Mouse (Mus musculus) hindbrain, embryonic 12.5 days (tissue): ENCODE measurements around the gene Sec14l1. TPM values are rescaled to one million over a fixed set of nuclear protein-coding genes. Genes with fewer than 3 reads are reported as not detected.

ENCODE experiments used
- ATAC-seq: fragments of 200-750 bp; cut with Nextera tagmentation; 2 replicates; pipeline ENCODE4 v1.8.0; 2017; ENCODE audit warnings: moderate TSS enrichment; ENCODE audit not compliant: low FRiP score
- H3K27ac ChIP-seq: fragments of 300-500 bp; sonication (generic); 2 replicates; pipeline ENCODE4 v1.5.1; 2016; ENCODE audit warnings: mild to moderate bottlenecking
- H3K27me3 ChIP-seq: fragments of 300-500 bp; sonication (generic); 2 replicates; pipeline ENCODE4 v1.6.1; 2016; ENCODE audit warnings: mild to moderate bottlenecking
- H3K36me3 ChIP-seq: fragments of 300-500 bp; sonication (generic); 2 replicates; pipeline ENCODE4 v1.6.1; 2016; ENCODE audit warnings: mild to moderate bottlenecking
- H3K4me1 ChIP-seq: fragments of 300-500 bp; sonication (generic); 2 replicates; pipeline ENCODE4 v1.6.1; 2016
- H3K4me2 ChIP-seq: fragments of 300-500 bp; sonication (generic); replicated peaks from 2 replicates; pipeline ENCODE4 v1.6.1; 2016; ENCODE audit warnings: mild to moderate bottlenecking
- H3K4me3 ChIP-seq: fragments of 300-500 bp; sonication (generic); 2 replicates; pipeline ENCODE4 v1.5.1; 2016; ENCODE audit warnings: mild to moderate bottlenecking
- H3K9ac ChIP-seq: fragments of 300-500 bp; sonication (generic); 2 replicates; pipeline ENCODE4 v1.6.1; 2016; ENCODE audit warnings: mild to moderate bottlenecking, moderate library complexity
- H3K9me3 ChIP-seq: fragments of 300-500 bp; sonication (generic); replicated peaks from 2 replicates; pipeline ENCODE4 v1.6.1; 2016; ENCODE audit warnings: mild to moderate bottlenecking
- WGBS: fragments of 180-500 bp; shearing (Covaris S2); methylation state at CpG from one replicate; pipeline ENCODE4 v1.1.7; 2016; 5-methylcytosine and 5-hydroxymethylcytosine counted together
- microRNA-seq: library from miRNA; unstranded; fragments of <30 nt; microRNA quantifications from one replicate; pipeline ENCODE4, GENCODE M21; 2017
- polyA plus RNA-seq: library from polyadenylated mRNA; unstranded; fragments of >200 nt; fragmentation: Nextera tagmentation; extraction: Ambion mirVana; gene quantifications from 2 replicates; pipeline ENCODE4 v1.2.1, GENCODE M21; 2016

Sec14l1 gene
- polyA plus RNA-seq, 1 experiment from 2014 or later = 76.2 TPM

DNA sequence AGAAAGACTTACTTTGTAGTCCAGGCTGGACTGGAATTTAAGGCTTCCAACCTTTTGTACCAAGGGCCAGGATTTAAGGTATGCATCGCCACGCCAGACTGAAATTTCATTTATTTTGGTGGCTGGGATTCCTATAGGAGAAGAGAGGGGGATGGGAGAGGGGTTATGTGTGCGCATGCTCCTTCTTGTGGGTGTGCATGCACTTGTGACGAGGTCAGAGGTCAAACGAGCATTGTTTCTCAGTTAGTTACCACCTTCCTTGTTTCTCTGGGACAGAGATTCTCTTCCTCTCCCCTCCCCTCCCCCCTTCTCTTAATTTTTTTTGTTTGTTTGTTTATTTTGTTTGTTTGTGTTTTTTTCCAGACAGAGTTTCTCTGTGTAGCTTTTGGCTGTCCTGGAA, 92.5 kb downstream of the Sec14l1 start:
- Histone ChIP-seq H3K36me3 (no peaks in the 10 kb centered on the region), H3K27me3 (peaks cover 5% of the 10 kb centered on the region; the same call in 1 of the 2 replicates), H3K9me3 (no peaks in the 10 kb centered on the region), H3K4me2 (no peak overlapping the region), H3K27ac (no peak overlapping the region), H3K4me1 (0 out of 2 replicates have a peak, but pooled peaks cover 4% of the 10 kb centered on the region), H3K9ac (no peak overlapping the region), H3K4me3 (no peak overlapping the region)
- no peak for ATAC-seq
- WGBS = 64% methylated on average over 5 of the region's 5 CpGs

DNA sequence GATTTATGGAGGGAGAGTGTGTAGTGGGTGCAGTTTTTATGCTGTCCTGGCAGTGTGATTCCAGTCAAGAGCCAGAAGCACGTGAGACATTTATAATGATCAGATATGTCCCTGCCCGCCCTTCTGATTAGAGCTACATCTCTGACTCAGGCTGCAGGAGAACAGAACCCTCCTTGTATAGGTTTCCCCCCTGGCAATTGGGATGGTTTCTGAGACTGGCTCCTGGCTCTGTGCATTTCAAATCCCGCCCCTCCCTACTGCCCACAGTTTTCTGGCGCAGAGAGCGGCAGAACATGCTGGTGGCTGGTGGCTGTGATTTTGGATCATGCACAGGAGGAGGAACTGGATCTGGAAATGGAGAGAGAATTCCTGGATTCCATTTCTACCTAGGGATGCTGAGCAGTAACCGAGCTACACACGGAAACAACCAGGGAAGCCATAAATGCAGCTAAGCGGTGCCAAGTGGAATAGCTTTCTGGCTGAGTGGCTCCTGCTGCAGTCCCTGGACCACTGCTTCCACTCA, 93.2 kb downstream of the Sec14l1 start:
- no peak overlapping the region for H3K9ac ChIP-seq
- H3K4me1 ChIP-seq = 0 out of 2 replicates have a peak, but pooled peaks cover 4% of the 10 kb centered on the region
- H3K4me3 ChIP-seq = no peak overlapping the region
- H3K4me2 ChIP-seq = no peak overlapping the region
- no peak for ATAC-seq
- 82% methylated on average over 8 of the region's 8 CpGs for WGBS
- no peaks in the 10 kb centered on the region for H3K9me3 ChIP-seq
- H3K36me3 ChIP-seq = no peaks in the 10 kb centered on the region
- H3K27me3 ChIP-seq = peaks cover 3% of the 10 kb centered on the region; the same call in 1 of the 2 replicates
- no peak overlapping the region for H3K27ac ChIP-seq

Small RNA genes within 50 kb of the gene (microRNA-seq; reads per million reads assigned to microRNA genes)
- gene Gm24323 = not detected
- gene Mir6516 = 3.0 reads per million, percentile 3 among the genes with 10 or more reads in this experiment

Other genes starting within 250 kb of the Sec14l1 start
- gene Mgat5b, start 196.3 kb upstream of the Sec14l1 start, polyA plus RNA-seq = 23.8 TPM in 2 replicates
- 165 and 179 TPM in 2 replicates for gene Sept9, start 84.5 kb downstream of the Sec14l1 start, polyA plus RNA-seq